Mouse (Mus musculus) kidney, postnatal 36 days (tissue): ENCODE results near the gene Mapk8ip3.
A peak's percentile ranks its signal among the peaks of the same experiment; 100 is the strongest.

Source experiments
- DNase-seq, 2 experiments: peaks; one replicate each; pipeline ENCODE4 v3.0.0; 2021 to 2022; ENCODE audit warnings: mixed read lengths in 2 of 2

Mapk8ip3 gene

GRCm38 (mm10) chr17:24884391-24884790, 52.4 kb downstream of the Mapk8ip3 start:
- DNase-seq: no peak

GRCm38 (mm10) chr17:24881738-24882440, 54.9 kb downstream of the Mapk8ip3 start:
- peak; percentile 52 to 79 for DNase-seq

- peak; percentile 50 to 61 for DNase-seq
Observed at GRCm38 (mm10) chr17:24878531-24878930, 58.2 kb downstream of the Mapk8ip3 start.

- peak; percentile 94 for DNase-seq
Observed at GRCm38 (mm10) chr17:24878117-24878397, 58.7 kb downstream of the Mapk8ip3 start.

GRCm38 (mm10) chr17:24877336-24878116, 59.3 kb downstream of the Mapk8ip3 start:
- DNase-seq: peak; percentile 79 to 83

GRCm38 (mm10) chr17:24874989-24875388, 61.8 kb downstream of the Mapk8ip3 start:
- peak in 1 of 2 experiments; percentile 41 for DNase-seq

GRCm38 (mm10) chr17:24874405-24874745, 62.4 kb downstream of the Mapk8ip3 start:
- DNase-seq: no peak

- no peak for DNase-seq
Observed at GRCm38 (mm10) chr17:24873695-24874404, 62.9 kb downstream of the Mapk8ip3 start.

- no peak for DNase-seq
Observed at GRCm38 (mm10) chr17:24867914-24868313, 68.9 kb downstream of the Mapk8ip3 start.

GRCm38 (mm10) chr17:24865776-24866175, 71.0 kb downstream of the Mapk8ip3 start, which contains the start of gene Igfals:
Igfals (plus strand) TSS chr17:24865997.
- no peak for DNase-seq

GRCm38 (mm10) chr17:24861785-24862184, 75.0 kb downstream of the Mapk8ip3 start:
- DNase-seq: no peak

GRCm38 (mm10) chr17:24860076-24860475, 76.7 kb downstream of the Mapk8ip3 start:
- no peak for DNase-seq

GRCm38 (mm10) chr17:24858967-24859366, 77.8 kb downstream of the Mapk8ip3 start:
- DNase-seq: peak in 1 of 2 experiments; percentile 26

- DNase-seq: peak; percentile 88 to 93
Observed at GRCm38 (mm10) chr17:24857831-24858470, 78.8 kb downstream of the Mapk8ip3 start.

- DNase-seq: peak in 1 of 2 experiments; percentile 10
Observed at GRCm38 (mm10) chr17:24856589-24856988, 80.2 kb downstream of the Mapk8ip3 start.

GRCm38 (mm10) chr17:24855838-24856464, 80.8 kb downstream of the Mapk8ip3 start:
- peak; percentile 45 to 60 for DNase-seq

- DNase-seq: no peak
Observed at GRCm38 (mm10) chr17:24851381-24852125, 85.2 kb downstream of the Mapk8ip3 start.

GRCm38 (mm10) chr17:24850773-24851127, 86.0 kb downstream of the Mapk8ip3 start:
- DNase-seq: no peak

- peak; percentile 97 to 99 for DNase-seq
Observed at GRCm38 (mm10) chr17:24850065-24850772, 86.6 kb downstream of the Mapk8ip3 start, which contains the start of gene Fahd1. Fahd1 (minus strand) TSS chr17:24850364.

GRCm38 (mm10) chr17:24849733-24850064, 87.1 kb downstream of the Mapk8ip3 start:
- no peak for DNase-seq

GRCm38 (mm10) chr17:24848600-24849031, 88.2 kb downstream of the Mapk8ip3 start:
- DNase-seq: peak; percentile 52 to 80
